Mouse (Mus musculus) mature B cell (primary cell): Measurements from ENCODE around the gene Cngb1.

Experiments
- in situ Hi-C: fragments of 300-500 bp; cut with MboI; formaldehyde crosslinking; loops from 2 replicates; pipeline ENCODE4 v1.14.3; 2019

Cngb1 gene

DNA sequence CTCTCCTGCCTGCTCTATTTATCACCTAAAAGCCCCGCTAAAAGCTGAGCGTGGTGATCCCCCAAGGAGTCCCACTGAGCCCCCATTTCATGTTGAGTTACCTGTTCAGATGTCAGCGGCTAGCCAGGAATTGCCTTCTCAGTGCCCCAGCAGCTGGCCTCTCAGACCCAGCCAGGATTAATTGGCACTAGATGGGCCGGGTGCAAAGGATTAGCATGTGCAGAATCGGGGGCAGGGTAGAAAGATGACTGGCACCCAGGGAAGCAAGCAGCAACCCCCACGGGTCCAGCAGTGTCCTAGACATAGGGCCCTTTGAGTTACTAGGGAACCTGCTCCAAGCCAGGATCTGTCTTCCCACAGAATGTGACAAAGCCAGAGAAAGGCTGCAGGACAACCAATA is at the start of gene Cngb1:
Cngb1 (minus strand) TSS at position 155 of the 400 bp plus-strand sequence.
- in situ Hi-C loops = no loop called here

DNA sequence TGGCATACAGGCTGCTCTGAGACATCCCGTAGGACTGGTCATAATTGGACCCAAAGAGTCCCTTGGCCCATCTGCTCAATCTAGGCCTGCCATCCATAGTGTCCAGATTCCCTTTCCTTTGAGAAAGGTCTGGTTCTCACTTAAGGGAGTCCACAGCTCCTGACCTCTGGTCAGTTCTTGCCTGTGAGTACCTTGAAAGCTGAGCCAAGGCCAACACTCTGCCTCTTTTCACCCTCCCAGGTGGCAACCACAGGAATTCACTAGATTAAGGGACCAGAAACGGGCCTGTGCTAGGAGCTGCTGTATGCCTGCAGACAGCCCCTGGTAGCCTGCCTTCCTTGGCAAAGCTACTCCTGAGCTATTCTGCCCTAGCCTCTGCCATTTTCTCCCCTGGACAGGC is 48.2 kb upstream of the Cngb1 start:
- in situ Hi-C loops = no loop called here

DNA sequence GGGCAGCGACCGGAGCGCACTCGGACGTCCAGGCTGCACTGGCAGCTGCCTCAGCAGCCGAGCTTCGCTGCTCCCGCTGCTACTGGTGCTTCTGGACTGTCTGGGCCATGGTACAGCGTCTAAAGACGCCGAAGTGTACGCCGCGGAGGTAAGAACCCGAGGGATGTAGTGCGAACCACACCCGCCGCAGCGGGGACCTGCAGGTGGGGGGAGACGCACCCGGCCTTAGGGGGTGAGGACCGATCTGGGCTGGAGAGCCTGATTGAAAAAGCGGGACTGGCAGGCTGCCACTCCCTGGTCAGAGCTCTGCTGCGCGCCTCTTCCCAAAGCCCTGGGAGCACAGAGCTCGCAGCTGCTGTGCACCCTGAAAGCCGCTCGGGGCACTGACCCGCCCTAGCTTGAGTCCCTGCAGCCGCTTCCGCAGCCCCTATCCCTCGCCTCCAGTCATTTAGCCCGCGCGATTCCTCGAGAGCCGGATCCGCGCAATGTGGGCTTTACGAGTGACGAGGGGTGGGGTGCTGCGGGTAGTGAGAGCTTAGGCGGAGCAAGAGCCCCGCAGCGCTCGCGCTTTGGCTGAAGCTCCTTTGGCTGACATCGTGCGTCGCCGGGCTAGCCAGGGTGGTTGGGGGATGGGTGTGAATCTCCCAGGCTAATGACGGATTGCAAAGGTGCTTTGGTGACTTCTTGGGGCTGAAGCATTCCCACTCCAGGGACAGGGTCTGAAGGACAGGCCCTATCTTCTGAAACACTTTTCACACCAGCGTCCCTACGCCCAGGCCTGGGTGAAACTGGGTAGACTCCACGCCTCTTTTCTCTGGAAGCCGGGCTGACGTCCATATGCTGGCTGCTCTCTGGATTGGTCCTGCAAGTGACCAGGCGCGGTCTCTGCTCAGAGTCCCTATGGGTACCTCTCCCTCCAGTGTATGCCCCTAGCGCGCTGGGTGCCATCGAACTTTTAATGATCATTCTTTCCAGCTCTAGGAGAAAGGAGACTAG is 46.8 kb upstream of the Cngb1 start:
- in situ Hi-C loops = no loop called here

DNA sequence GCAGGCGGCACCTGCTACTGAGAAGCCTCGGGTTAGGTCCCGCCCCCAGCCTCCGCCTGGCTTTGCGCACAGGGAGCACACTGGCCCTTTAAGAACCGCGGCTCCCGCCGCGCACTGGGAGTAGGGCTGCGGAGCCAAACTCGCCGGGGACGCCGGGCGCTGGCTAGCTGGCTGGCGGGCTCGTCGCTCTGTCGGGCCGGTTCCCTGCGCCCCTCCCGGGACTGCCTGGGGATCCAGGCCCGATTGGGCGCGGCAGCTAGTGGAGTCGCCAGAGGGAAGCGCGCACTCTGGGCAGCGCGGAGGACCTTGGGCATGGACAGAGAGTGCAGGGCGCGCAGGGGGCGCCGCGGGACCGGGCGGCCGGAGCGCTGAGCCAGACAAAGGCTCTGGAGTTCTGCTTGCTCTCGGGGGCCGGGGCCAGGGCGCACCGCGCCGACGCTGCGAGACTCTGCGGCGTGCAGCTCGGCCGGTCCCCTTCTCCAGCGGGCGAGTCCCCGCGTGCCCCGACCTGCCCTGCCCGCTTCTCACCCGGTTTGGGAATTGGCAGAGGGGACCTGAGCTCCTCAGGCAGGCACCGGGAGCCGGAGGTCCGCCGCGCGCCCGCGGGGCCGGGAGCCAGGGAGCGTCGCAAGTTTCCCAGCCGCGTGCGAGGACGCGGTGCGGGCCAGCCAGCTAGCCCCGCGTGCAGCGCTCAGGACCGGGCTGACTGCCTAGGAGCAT is 45.9 kb upstream of the Cngb1 start, which contains the start of gene Mmp15:
Mmp15 (plus strand) TSS at position 118 of the 720 bp plus-strand sequence.
- in situ Hi-C loops = no loop called here

DNA sequence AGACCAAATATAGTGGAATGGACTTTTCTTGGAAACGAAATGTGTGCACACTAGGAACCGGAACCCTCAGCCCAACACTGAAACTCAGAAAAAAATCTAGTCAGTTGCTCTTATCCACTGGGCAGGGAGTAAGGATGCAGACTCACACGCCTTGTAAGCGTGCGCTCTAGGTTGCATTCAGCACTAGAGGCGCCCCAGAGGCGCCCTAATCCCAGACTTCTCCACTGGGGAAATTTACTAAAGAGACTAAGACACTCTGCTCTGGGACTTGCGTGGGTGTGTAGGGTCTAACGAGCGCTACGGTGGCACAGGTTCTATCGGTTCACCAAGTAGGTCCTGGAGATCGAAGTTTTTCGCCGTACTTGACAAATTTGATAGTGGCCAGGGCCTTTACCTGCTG is 45.1 kb upstream of the Cngb1 start:
- in situ Hi-C loops = no loop called here

DNA sequence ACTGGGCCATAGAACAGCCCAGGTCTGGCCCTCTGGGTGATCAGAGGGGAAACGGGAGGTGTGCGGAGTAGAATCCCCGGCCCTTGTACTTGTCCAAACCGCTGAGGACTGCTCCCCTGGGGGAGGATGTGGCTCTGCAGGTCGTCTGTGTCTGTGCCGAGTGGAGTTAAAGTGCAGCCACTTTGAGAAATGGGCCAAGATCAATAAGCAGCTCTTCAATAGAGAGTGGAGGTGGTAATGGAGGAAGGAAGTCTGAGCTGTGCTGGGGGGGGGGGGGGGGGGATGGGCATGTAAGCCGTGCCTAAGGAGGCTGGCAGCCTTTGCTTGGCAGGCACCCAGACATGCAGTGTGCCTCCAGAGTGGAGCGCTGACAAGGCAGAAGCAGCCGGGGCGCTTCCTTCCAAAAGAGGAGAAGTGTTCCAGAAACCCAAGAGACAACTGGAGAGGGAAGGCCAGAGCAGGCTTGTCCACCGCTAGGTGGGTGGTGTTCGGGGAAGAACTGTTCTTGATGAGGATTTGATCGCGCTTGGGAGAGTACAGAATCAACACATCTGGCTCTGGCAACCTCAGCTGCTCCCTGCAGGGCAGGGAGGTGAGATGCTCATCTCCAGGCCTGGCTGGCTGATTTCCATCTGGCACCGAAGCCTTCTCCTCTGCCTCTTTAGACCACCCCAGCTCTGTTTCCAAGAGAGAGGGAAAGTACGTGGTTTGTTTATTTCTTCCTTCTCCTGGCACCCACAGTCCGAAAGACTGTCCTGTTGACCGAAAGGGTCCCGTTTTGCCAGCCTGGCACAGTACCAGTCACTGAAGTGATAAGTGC is 42.6 kb upstream of the Cngb1 start:
- in situ Hi-C loops = no loop called here

DNA sequence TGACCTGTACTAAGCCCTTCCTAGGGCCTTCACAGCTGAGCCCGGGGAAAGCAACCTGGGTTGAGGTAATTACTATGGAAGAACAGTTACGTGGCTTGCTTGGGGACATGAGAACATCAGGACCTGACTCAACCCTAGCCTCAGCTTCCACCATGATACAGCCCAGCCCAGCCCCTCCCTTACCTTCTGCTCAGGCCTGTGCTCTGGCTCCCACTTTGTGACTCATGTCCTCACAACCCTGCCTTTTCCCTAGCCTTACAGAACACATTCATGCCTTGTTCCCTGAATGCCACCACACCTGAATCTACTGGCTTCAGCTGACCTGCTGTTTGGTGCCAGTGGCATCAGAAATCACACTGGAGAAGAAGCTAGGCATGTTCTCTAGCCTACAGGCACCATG is 42.0 kb upstream of the Cngb1 start:
- in situ Hi-C loops = no loop called here

DNA sequence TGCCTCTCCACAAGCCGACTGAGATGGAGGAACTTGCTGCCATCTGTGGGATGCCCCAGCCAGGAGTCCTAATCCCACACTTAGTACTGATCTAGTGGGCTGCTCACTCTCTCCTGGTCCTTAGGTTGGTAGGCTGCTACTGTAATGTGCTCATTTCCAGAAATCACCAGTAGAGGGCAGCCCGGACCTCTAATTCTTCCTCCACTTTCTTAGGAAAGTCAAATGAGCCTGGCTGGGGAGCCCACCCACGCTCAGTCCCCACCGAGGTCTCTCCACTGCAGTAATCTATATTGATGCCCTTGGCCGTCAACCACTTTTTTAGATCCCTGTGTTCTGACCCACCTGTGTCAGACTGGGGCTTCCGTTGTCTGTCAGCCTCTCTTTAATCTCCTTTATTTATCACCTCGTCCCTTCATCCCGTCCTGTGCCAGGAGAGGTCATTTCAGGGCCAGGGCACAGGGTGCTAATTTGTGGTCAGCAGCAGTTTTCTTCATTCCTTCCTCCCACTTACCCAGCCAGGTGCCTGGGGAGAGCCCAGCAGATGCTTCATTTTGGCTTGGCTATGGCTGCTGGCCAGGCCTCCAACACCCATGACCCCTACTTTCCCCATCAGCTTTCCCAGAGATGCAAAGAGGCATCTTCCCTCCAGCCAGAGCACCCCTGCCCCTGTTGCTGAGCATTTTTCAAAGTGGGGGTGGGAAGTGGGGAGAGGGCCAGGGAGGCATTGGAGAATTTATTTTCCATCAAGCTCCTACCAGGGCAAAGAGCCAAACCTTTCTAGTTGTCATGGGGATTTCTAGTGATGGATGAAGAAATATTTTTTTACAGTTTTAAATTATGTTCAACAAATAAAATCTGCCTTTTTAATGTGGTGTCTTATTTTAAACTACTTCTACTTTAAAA is 40.5 kb upstream of the Cngb1 start:
- in situ Hi-C loops = no loop called here

DNA sequence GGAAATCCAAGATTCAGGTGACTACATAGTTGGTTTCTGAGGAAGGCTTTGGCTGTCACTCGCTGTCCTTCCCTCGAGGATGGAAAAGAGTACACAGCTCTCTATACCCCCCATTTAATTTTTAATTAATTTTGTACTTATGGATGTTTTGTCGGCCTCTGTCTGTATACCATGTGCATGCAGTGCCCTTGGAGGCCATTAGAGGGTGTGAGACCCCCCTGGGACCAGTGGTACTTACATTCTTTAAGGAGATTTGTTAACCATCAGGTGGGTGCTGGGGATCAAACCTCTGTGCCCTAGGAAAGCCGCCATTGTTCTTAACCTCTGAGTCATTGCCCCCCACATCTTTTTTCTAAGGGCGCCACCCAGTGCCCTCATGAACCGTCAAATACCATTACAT is 38.3 kb upstream of the Cngb1 start:
- in situ Hi-C loops = no loop called here

DNA sequence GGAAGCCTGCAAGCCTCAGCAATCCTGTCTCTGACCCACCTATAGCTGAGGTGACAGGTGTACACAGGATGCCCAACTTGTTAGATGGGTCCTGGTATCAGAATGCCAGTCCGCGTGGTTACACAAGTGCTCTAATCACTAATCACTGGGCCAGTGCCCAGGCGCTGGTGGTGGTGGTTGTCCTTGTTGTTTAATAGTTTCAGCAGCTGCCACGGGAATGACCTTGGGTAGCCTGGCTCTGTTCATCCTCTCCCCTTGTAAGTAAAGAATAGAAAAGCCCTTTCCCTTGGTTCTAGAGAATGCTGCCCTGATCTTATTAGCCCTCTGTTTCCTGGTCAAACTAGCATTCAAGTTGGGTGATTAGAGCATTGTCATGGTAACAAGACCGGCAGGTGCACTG is 35.3 kb upstream of the Cngb1 start:
- in situ Hi-C loops = no loop called here

DNA sequence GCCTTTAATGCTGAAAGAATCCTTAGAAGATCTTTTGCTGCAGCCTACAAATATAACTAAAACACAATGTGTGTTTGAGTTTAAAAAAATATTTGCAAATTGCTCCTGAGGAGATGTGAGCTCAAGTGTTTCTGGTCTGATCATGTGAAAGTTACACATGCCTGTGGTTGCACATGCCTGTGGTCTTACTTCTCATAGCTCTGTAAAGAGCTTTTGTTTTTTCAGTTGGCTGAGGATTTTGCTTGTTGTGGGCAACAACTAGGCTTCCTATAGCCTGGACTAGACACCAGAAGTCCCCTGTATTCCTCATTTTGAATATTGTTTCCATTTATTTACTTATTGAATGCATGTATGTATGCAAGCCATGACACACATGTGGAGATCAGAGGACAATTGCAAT is 30.0 kb upstream of the Cngb1 start:
- in situ Hi-C loops = loop anchor here (10.0 kb wide), 2 partner anchors 98 to 252 kb away; partner anchors contain the start of genes Cfap20 and Katnb1

DNA sequence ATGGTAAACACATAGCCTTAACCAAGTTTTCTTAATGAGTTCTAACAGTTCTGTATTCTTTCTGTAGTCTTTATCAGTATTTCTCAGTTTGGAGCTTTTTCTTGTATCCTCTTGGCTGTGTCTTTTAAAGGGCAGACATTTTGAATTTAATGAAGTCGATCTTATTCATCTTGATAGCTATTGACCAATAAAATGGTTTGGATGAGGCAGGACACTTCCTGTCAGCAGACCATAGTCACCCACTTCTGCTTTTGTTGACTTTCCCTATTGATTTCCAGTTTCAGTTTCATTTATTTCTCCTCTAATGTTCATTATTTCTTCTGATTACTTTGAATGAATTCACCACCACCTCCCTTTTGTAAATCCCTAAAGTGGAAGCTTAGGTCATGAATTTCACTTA is 29.3 kb upstream of the Cngb1 start:
- in situ Hi-C loops = loop anchor here (10.0 kb wide), 2 partner anchors 99 to 251 kb away; partner anchors contain the start of genes Cfap20 and Katnb1

DNA sequence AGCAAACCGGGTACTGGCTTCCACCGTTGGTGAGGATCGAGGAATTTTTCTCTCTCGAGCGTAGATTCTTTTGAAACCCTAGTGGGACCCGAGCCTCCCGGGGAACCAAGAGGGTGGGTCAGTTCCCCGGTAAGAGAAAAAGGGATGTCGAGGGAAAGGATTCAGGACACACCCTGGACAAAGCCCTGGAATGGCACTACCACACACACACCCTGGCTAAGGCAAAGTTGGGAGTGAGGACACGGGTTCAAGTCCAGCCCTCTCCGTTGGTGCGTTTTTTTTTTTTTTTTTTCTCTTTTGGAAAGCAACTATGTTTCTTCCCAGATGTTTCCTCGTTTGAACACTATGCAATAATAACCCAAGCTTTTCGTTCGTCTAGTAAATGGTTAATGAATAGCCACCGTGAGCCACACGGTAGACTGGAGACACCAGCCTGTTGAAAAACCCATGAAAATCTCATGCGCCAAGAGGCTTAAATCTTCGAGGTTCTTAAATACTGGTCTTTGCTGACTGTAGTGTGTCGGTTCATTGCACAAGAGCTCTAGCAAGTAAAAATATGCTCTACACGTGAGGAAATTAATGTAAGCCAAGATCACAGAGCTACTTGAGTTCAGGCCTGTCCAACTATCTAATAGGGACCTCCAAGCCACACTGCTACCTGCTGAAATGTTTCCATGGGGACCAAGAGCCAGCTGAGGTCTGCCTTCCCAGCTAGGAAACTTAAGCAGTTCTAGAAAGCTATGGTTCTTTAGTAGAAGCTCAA is 26.2 kb upstream of the Cngb1 start:
- in situ Hi-C loops = loop anchor here (10.0 kb wide), 2 partner anchors 102 to 248 kb away; partner anchors contain the start of genes Cfap20 and Katnb1

DNA sequence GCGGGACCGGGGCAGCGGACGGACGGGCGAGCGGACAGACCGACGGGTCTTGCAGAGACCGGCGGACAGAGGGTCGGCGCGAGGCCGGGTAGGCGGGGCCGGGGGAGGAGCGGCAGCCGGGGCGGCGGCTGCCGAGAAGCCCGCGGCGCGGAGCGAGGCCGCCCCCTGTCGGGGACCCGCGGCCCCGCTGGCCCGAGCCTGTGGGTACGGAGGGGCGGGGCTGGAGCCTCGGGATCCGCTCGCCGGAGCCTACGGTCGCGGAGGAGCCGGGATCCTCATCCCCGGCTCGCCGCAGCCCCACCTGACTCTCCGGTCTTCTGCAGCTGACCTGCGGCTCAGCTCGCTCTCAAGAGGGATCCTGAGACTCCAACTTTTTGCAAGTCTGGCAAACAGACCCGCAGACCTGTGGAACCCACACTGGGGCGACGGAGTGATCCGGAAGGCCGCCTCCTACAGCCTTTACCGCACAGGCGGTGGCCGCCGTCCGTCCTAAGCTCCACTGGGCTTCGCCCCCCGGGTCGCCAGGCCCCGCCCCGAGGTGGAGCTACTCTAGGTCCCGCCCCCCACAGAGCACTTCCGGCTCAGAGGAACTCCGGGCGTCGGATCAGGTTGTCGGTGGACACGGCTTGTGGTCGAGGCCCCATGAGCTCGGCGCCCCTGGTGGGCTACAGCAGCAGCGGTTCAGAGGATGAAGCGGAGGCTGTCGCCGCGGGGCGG is 25.5 kb upstream of the Cngb1 start, which contains the start of the genes Zfp319 and Usb1:
Zfp319 (minus strand) TSS at position 231 of the 717 bp plus-strand sequence.
Usb1 (plus strand) TSS at position 565 of the 717 bp plus-strand sequence.
- in situ Hi-C loops = loop anchor here (10.0 kb wide), 2 partner anchors 103 to 247 kb away; partner anchors contain the start of genes Cfap20 and Katnb1

DNA sequence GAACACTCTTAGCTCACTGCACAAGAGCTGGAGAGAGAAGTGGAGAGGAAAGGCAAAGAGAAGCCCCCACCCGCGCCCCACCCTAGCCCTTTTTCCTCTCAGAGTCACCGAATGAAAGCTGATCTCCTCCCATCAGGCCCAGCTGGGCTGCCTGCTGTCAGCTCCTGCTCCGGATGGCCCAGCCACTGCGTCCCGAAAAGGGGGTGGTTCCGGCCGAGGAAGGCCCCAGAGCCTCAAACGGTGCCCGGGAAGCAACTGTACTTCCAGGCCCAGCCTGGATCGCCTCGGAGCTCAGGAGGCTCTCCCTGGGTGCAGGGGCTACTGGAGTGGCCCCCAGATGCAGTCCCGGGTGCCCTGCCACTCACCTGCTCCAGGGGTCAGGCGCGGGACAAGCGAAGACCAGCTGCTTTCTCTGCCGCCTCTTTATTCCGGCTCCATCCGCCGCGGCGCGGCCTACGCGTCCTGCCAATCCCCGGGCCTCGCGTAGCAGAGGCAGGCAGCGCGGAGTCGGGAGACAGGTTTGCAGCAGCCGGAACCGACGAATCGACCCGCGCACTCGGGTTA is 24.9 kb upstream of the Cngb1 start:
- in situ Hi-C loops = loop anchor here (10.0 kb wide), 2 partner anchors 104 to 246 kb away; partner anchors contain the start of genes Cfap20 and Katnb1

DNA sequence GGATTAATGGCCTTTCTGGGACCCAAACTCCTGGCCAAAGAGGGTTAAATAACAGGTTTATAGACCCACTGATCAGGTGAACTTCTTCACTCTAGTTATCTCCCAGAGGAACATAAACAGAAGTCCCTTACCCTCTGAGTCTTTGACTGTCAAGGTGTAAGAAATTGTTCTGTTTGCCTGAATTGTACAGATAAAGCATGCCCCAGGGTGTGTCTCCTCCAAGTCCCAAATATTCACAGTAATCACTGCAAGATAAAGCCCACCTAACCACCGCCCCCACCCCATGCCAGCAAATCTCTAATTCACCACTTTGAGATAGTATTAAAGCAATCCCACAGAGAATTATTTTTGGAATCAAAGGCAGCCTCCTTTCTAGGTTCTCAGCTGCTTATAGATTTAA is 24.0 kb upstream of the Cngb1 start:
- in situ Hi-C loops = loop anchor here (10.0 kb wide), 2 partner anchors 104 to 246 kb away; partner anchors contain the start of genes Cfap20 and Katnb1

DNA sequence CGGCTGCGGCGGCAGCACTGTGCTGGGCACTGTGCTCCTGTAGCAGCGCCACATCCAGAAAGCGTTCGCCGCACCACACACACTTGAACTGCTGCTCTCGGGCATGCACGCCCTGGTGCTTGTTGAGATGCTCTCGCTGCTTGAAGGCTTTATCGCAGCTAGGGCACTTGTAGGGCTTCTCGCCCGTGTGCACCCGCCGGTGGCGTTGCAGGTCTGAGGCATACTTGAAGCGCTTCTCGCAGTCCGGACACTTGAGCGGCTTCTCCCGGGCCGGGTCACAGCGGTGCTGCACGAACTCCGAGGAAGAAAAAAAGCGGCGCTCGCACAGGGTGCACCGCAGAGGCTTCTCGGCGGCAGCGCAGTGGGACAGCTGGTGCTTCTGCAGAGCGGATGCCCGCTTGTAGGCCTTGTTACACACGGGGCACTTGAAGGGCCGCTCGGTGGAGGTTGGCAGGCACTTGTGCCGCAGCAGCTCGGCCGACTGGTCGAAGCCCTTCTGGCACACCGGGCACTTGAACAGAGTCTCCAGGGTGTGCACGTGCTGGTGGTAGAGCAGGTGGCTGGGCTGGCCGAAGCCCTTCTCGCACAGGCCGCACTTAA is 21.6 kb upstream of the Cngb1 start:
- in situ Hi-C loops = loop anchor here (10.0 kb wide), 1 partner anchor 73 kb away; no protein-coding TSS in a partner anchor

DNA sequence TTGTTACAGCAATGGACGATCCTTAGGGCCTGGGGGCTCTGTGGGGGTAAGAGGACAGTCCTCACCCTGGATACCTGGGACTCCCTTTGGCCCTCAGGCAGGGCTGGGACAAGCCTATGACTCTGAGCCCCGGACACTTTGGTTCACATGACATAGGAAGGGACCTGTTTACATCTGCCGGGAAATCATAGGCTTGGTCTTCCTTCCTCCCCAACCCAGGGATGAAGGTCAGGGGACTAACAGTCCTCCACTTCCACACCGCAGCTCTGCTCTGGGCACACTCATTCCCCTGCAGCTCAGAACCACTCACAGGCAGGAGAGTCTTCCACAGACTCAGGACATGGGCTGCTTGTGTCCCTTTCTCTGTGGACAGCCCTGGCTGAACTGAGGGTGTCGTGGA is 20.4 kb upstream of the Cngb1 start:
- in situ Hi-C loops = loop anchor here (10.0 kb wide), 1 partner anchor 72 kb away; no protein-coding TSS in a partner anchor
